Mouse (Mus musculus) heart, postnatal 36 days (tissue): ENCODE measurements around the gene Smad3. TPM values are rescaled to one million over a fixed set of nuclear protein-coding genes. Genes with fewer than 3 reads are reported as not detected.

Experiments used
- DNase-seq, 2 experiments: peaks; one replicate each; pipeline ENCODE4 v3.0.0; 2021 to 2022
- intact Hi-C: fragments of 180-260 bp; cut with DNase I; formaldehyde crosslinking; loops from one replicate; pipeline ENCODE4 v1.15.1; 2025
- total RNA-seq, 2 experiments: library from RNA; stranded (reverse); gene quantifications; 2 replicates each; pipeline ENCODE4 v1.2.3; 2021

The Smad3 gene
- total RNA-seq, 2 experiments from 2014 or later = 12.5 to 13.2 TPM

GRCm38 (mm10) chr9:63706152-63706733, 51.6 kb downstream of the Smad3 start:
- peak; percentile 64 to 73 for DNase-seq
- intact Hi-C loops = loop anchor here (2.0 to 5.0 kb wide), 3 partner anchors 37 to 54 kb away; partner anchors contain the start of gene Smad3

- DNase-seq = peak in 1 of 2 experiments; percentile 40
- intact Hi-C loops = loop anchor here (5.0 kb wide), 1 partner anchor 53 kb away; no protein-coding TSS in a partner anchor
Observed at GRCm38 (mm10) chr9:63704979-63705751, 52.6 kb downstream of the Smad3 start.

- intact Hi-C loops = no loop called here
- no peak for DNase-seq
Observed at GRCm38 (mm10) chr9:63704131-63704530, 53.7 kb downstream of the Smad3 start.

- intact Hi-C loops = no loop called here
- DNase-seq = no peak
Observed at GRCm38 (mm10) chr9:63703236-63703785, 54.5 kb downstream of the Smad3 start.

- no peak for DNase-seq
- intact Hi-C loops = no loop called here
Observed at GRCm38 (mm10) chr9:63702502-63703013, 55.2 kb downstream of the Smad3 start.

- intact Hi-C loops = no loop called here
Observed at GRCm38 (mm10) chr9:63701957-63702309, 55.9 kb downstream of the Smad3 start.

GRCm38 (mm10) chr9:63701258-63701956, 56.4 kb downstream of the Smad3 start:
- no peak for DNase-seq
- intact Hi-C loops = no loop called here

More at GRCm38 (mm10) chr9:63701957-63702309, 55.9 kb downstream of the Smad3 start:
- no peak for DNase-seq

- intact Hi-C loops = no loop called here
- DNase-seq = no peak
Observed at GRCm38 (mm10) chr9:63699145-63699544, 58.6 kb downstream of the Smad3 start.

GRCm38 (mm10) chr9:63698320-63699045, 59.3 kb downstream of the Smad3 start:
- no peak for DNase-seq
- intact Hi-C loops = no loop called here

GRCm38 (mm10) chr9:63697606-63698005, 60.2 kb downstream of the Smad3 start:
- no peak for DNase-seq
- intact Hi-C loops = no loop called here

- intact Hi-C loops = no loop called here
- no peak for DNase-seq
Observed at GRCm38 (mm10) chr9:63696463-63697105, 61.2 kb downstream of the Smad3 start.

- no peak for DNase-seq
- intact Hi-C loops = no loop called here
Observed at GRCm38 (mm10) chr9:63691960-63692359, 65.8 kb downstream of the Smad3 start.

GRCm38 (mm10) chr9:63690511-63690910, 67.3 kb downstream of the Smad3 start:
- intact Hi-C loops = no loop called here
- no peak for DNase-seq

- no peak for DNase-seq
- intact Hi-C loops = no loop called here
Observed at GRCm38 (mm10) chr9:63687413-63688015, 70.3 kb downstream of the Smad3 start.

GRCm38 (mm10) chr9:63685352-63685751, 72.4 kb downstream of the Smad3 start:
- intact Hi-C loops = no loop called here
- DNase-seq = no peak

- intact Hi-C loops = no loop called here
- no peak for DNase-seq
Observed at GRCm38 (mm10) chr9:63684277-63684676, 73.5 kb downstream of the Smad3 start.

GRCm38 (mm10) chr9:63682943-63683342, 74.9 kb downstream of the Smad3 start:
- no peak for DNase-seq
- intact Hi-C loops = no loop called here

- DNase-seq = no peak
- intact Hi-C loops = no loop called here
Observed at GRCm38 (mm10) chr9:63682301-63682700, 75.5 kb downstream of the Smad3 start.

- DNase-seq = no peak
- intact Hi-C loops = no loop called here
Observed at GRCm38 (mm10) chr9:63678076-63678475, 79.7 kb downstream of the Smad3 start.
